Mouse (Mus musculus): Measurements from ENCODE around the gene Lpar2. TPM values are rescaled to one million over a fixed set of nuclear protein-coding genes. Genes with fewer than 3 reads are reported as not detected.
A peak's percentile ranks its signal among the peaks of the same experiment; 100 is the strongest.

Lpar2 gene
- polyA plus RNA-seq, 1 experiment from 2014 or later: 0.63 TPM

GRCm38 (mm10) chr8:69874155-69874554 lies 51.9 kb downstream of the Lpar2 start:
- H3K9me3 ChIP-seq (replicated peaks): no peaks in the 10 kb centered on the region
- peaks cover 17% of the 10 kb centered on the region for H3K27me3 ChIP-seq (replicated peaks)
- H3K9ac ChIP-seq (replicated peaks): no peak overlapping the region
- peaks cover 6% of the 10 kb centered on the region; the same call in 1 of the 2 replicates for H3K36me3 ChIP-seq
- ATAC-seq (ENCODE audit: low FRiP score): no peak
- no peak overlapping the region for H3K27ac ChIP-seq (replicated peaks)
- no peak overlapping the region for H3K4me2 ChIP-seq
- no peaks in the 10 kb centered on the region for H3K4me1 ChIP-seq
- WGBS: 11% methylated on average over 9 of the region's 9 CpGs
- no peak overlapping the region for H3K4me3 ChIP-seq (replicated peaks)

- Histone ChIP-seq H3K36me3 (peaks cover 6% of the 10 kb centered on the region; the same call in 1 of the 2 replicates), H3K4me3 (replicated peaks) (no peak overlapping the region), H3K4me1 (peaks cover 2% of the 10 kb centered on the region; the same call in 1 of the 2 replicates), H3K9me3 (replicated peaks) (no peaks in the 10 kb centered on the region), H3K9ac (replicated peaks) (no peak overlapping the region), H3K27me3 (replicated peaks) (peaks cover 22% of the 10 kb centered on the region), H3K4me2 (no peak overlapping the region), H3K27ac (replicated peaks) (no peak overlapping the region)
- ATAC-seq (ENCODE audit: low FRiP score): no peak
- 80% methylated on average over 13 of the region's 13 CpGs for WGBS
These were observed 52.4 kb downstream of the Lpar2 start for GRCm38 (mm10) chr8:69874654-69875053.

- Histone ChIP-seq H3K36me3 (peaks cover 2% of the 10 kb centered on the region; the same call in 1 of the 2 replicates), H3K27me3 (replicated peaks) (peaks cover 37% of the 10 kb centered on the region), H3K4me2 (no peak overlapping the region), H3K9me3 (replicated peaks) (no peaks in the 10 kb centered on the region), H3K4me3 (replicated peaks) (no peak overlapping the region), H3K27ac (replicated peaks) (no peak overlapping the region), H3K4me1 (peaks cover 16% of the 10 kb centered on the region), H3K9ac (replicated peaks) (no peak overlapping the region)
- no peak for ATAC-seq (ENCODE audit: low FRiP score)
- 55% methylated on average over 10 of the region's 10 CpGs for WGBS
These were observed 53.9 kb downstream of the Lpar2 start for GRCm38 (mm10) chr8:69876097-69876496.

GRCm38 (mm10) chr8:69876967-69877366 lies 54.7 kb downstream of the Lpar2 start:
- Histone ChIP-seq H3K27ac (replicated peaks) (no peak overlapping the region), H3K27me3 (replicated peaks) (peaks cover 45% of the 10 kb centered on the region), H3K4me2 (no peak overlapping the region), H3K4me3 (replicated peaks) (no peak overlapping the region), H3K4me1 (peaks cover 24% of the 10 kb centered on the region), H3K9me3 (replicated peaks) (no peaks in the 10 kb centered on the region), H3K9ac (replicated peaks) (no peak overlapping the region), H3K36me3 (no peaks in the 10 kb centered on the region; the same call in 1 of the 2 replicates)
- 83% methylated on average over 10 of the region's 10 CpGs for WGBS
- no peak for ATAC-seq (ENCODE audit: low FRiP score)

- H3K27me3 ChIP-seq (replicated peaks): peaks cover 50% of the 10 kb centered on the region
- WGBS: 87% methylated on average over 4 of the region's 4 CpGs
These were observed 55.2 kb downstream of the Lpar2 start for GRCm38 (mm10) chr8:69877396-69877795.

GRCm38 (mm10) chr8:69877992-69878391 lies 55.8 kb downstream of the Lpar2 start:
- 62% methylated on average over 3 of the region's 3 CpGs for WGBS
- no peak for ATAC-seq (ENCODE audit: low FRiP score)

More at GRCm38 (mm10) chr8:69877396-69877795, 55.2 kb downstream of the Lpar2 start:
- Histone ChIP-seq H3K9ac (replicated peaks) (no peak overlapping the region), H3K27ac (replicated peaks) (no peak overlapping the region), H3K9me3 (replicated peaks) (no peaks in the 10 kb centered on the region), H3K36me3 (no peaks in the 10 kb centered on the region; the same call in 1 of the 2 replicates), H3K4me2 (no peak overlapping the region), H3K4me3 (replicated peaks) (no peak overlapping the region), H3K4me1 (peaks cover 28% of the 10 kb centered on the region)
- ATAC-seq (ENCODE audit: low FRiP score): no peak

GRCm38 (mm10) chr8:69879678-69880077 lies 57.4 kb downstream of the Lpar2 start:
- no peaks in the 10 kb centered on the region for H3K36me3 ChIP-seq
- no peaks in the 10 kb centered on the region for H3K9me3 ChIP-seq (replicated peaks)
- no peak overlapping the region for H3K27ac ChIP-seq (replicated peaks)
- H3K4me1 ChIP-seq: peaks cover 38% of the 10 kb centered on the region
- H3K27me3 ChIP-seq (replicated peaks): peaks cover 72% of the 10 kb centered on the region
- peak overlapping the region; percentile 56; the same call in 1 of the 2 replicates for H3K4me2 ChIP-seq
- H3K9ac ChIP-seq (replicated peaks): no peak overlapping the region
- no peak overlapping the region for H3K4me3 ChIP-seq (replicated peaks)
- no peak for ATAC-seq (ENCODE audit: low FRiP score)
- 56% methylated on average over 8 of the region's 8 CpGs for WGBS

More at GRCm38 (mm10) chr8:69877992-69878391, 55.8 kb downstream of the Lpar2 start:
- Histone ChIP-seq H3K4me3 (replicated peaks) (no peak overlapping the region), H3K27me3 (replicated peaks) (peaks cover 56% of the 10 kb centered on the region), H3K27ac (replicated peaks) (no peak overlapping the region), H3K4me1 (peaks cover 34% of the 10 kb centered on the region), H3K9me3 (replicated peaks) (no peaks in the 10 kb centered on the region), H3K36me3 (no peaks in the 10 kb centered on the region), H3K4me2 (no peak overlapping the region), H3K9ac (replicated peaks) (no peak overlapping the region)

Other genes starting within 250 kb of the Lpar2 start
- 32.1 and 35.6 TPM in 2 replicates for gene Zfp868, start 196.9 kb upstream of the Lpar2 start, polyA plus RNA-seq (2015; fragmentation: Nextera tagmentation; extraction: Ambion mirVana)
- 2.0 and 2.7 TPM in 2 replicates for gene Zfp964, start 167.9 kb upstream of the Lpar2 start, polyA plus RNA-seq (2015; fragmentation: Nextera tagmentation; extraction: Ambion mirVana)
- gene Zfp869, start 111.7 kb upstream of the Lpar2 start, polyA plus RNA-seq (2015; fragmentation: Nextera tagmentation; extraction: Ambion mirVana): 23.9 and 25.2 TPM in 2 replicates
- 6.7 and 8.1 TPM in 2 replicates for gene Zfp963, start 72.5 kb upstream of the Lpar2 start, polyA plus RNA-seq (2015; fragmentation: Nextera tagmentation; extraction: Ambion mirVana)
- 2.2 TPM in 1 of 2 replicates, not detected in the other for gene Gm20422, start 47.5 kb upstream of the Lpar2 start, polyA plus RNA-seq (2015; fragmentation: Nextera tagmentation; extraction: Ambion mirVana)
- 50.3 and 50.5 TPM in 2 replicates for gene Atp13a1, start 31.3 kb upstream of the Lpar2 start, polyA plus RNA-seq (2015; fragmentation: Nextera tagmentation; extraction: Ambion mirVana)
- gene Zfp866, start 31.3 kb upstream of the Lpar2 start, polyA plus RNA-seq (2015; fragmentation: Nextera tagmentation; extraction: Ambion mirVana): 35.8 and 36.7 TPM in 2 replicates
- 30.6 and 31.5 TPM in 2 replicates for gene Gmip, start 13.8 kb upstream of the Lpar2 start, polyA plus RNA-seq (2015; fragmentation: Nextera tagmentation; extraction: Ambion mirVana)
- gene Pbx4, start 10.1 kb downstream of the Lpar2 start, polyA plus RNA-seq (2015; fragmentation: Nextera tagmentation; extraction: Ambion mirVana): 52.6 and 61.2 TPM in 2 replicates
- 5.3 and 6.0 TPM in 2 replicates for gene Cilp2, start 65.3 kb downstream of the Lpar2 start, polyA plus RNA-seq (2015; fragmentation: Nextera tagmentation; extraction: Ambion mirVana)
- gene Tssk6, start 79.8 kb downstream of the Lpar2 start, polyA plus RNA-seq (2015; fragmentation: Nextera tagmentation; extraction: Ambion mirVana): 4.3 TPM in 2 replicates
- 190 and 209 TPM in 2 replicates for gene Ndufa13, start 80.1 kb downstream of the Lpar2 start, polyA plus RNA-seq (2015; fragmentation: Nextera tagmentation; extraction: Ambion mirVana)
- gene Yjefn3, start 80.3 kb downstream of the Lpar2 start, polyA plus RNA-seq (2015; fragmentation: Nextera tagmentation; extraction: Ambion mirVana): 11.8 and 15.6 TPM in 2 replicates
- gene Gatad2a, start 174.0 kb downstream of the Lpar2 start, polyA plus RNA-seq (2015; fragmentation: Nextera tagmentation; extraction: Ambion mirVana): 24.8 and 24.9 TPM in 2 replicates
- 63.3 and 65.6 TPM in 2 replicates for gene Mau2, start 220.3 kb downstream of the Lpar2 start, polyA plus RNA-seq (2015; fragmentation: Nextera tagmentation; extraction: Ambion mirVana)
- 57.2 and 57.5 TPM in 2 replicates for gene Sugp1, start 220.4 kb downstream of the Lpar2 start, polyA plus RNA-seq (2015; fragmentation: Nextera tagmentation; extraction: Ambion mirVana)